Mouse (Mus musculus) thymus, postnatal 14 days (tissue): ENCODE results near the gene Fgfr2.

Source experiments
- DNase-seq: peaks from one replicate; pipeline ENCODE4 v3.0.0; 2021

Fgfr2 gene

GRCm38 (mm10) chr7:130892973-130893372, 2230.2 kb downstream of the Fgfr2 start:
- peak; percentile 45 for DNase-seq

- no peak for DNase-seq
Measured at GRCm38 (mm10) chr7:130890871-130891270, 2232.3 kb downstream of the Fgfr2 start.

DNA sequence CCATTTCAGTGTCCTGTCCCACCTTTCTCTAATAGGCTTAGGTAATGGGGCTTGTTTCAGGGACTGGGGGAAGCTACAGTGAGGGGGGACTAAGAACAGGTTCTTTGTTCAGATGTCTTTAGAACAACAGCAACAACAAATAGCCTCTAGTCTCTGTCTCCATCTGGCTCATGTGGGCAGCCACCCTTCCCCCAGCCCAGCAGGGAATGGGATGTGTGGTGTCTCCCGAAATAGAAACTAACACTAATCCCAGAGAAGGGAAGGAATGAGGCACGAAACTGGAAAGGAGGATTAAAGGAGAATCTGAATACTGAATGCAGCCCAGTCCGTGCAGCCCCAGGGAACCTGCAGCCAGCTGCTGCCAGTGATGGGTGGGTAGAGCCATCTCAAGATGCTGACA, 2235.2 kb downstream of the Fgfr2 start:
- DNase-seq, result no peak

- peak; percentile 21 for DNase-seq
Measured at GRCm38 (mm10) chr7:130886246-130886645, 2236.9 kb downstream of the Fgfr2 start.

GRCm38 (mm10) chr7:130884161-130884560, 2239.0 kb downstream of the Fgfr2 start:
- no peak for DNase-seq

DNA sequence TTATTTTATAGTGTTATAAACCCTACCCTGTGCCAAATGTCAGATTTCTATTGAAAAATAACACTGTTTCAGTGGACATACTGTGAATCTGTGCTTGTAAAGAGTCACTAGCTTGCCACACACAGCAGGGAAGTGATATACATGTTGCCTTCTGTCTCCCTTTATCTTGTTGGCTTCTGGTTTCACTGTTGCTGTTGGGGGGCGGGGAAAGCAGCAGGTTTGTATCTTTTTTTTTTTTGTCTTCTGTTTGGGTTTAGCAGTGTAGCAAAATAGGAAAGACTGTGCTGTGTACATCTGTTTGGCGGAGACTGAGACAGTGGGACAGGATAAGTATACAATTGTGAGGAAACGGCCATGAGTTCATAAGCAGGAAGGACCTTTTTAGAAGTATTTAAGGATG, 2255.9 kb downstream of the Fgfr2 start:
- DNase-seq, result no peak

DNA sequence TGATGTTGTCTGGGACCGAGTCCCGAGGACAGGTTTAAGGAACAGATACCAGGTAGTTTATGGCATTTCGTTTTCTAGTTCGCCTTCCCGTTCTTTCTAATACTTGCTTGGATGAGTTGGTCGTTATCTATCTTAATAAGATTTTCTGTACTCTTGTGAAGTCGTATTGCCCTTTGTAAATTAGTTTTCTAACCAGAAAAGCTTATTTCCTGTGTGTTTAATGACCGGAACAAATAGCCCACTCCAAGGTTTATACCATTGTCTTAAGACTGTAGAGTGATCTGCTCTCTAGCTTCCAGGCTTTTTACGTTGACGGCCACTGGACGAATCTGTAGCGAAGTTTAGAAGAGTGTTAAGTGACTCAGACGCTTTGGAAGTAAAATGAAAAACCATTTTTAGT, 2256.5 kb downstream of the Fgfr2 start:
- no peak for DNase-seq

DNA sequence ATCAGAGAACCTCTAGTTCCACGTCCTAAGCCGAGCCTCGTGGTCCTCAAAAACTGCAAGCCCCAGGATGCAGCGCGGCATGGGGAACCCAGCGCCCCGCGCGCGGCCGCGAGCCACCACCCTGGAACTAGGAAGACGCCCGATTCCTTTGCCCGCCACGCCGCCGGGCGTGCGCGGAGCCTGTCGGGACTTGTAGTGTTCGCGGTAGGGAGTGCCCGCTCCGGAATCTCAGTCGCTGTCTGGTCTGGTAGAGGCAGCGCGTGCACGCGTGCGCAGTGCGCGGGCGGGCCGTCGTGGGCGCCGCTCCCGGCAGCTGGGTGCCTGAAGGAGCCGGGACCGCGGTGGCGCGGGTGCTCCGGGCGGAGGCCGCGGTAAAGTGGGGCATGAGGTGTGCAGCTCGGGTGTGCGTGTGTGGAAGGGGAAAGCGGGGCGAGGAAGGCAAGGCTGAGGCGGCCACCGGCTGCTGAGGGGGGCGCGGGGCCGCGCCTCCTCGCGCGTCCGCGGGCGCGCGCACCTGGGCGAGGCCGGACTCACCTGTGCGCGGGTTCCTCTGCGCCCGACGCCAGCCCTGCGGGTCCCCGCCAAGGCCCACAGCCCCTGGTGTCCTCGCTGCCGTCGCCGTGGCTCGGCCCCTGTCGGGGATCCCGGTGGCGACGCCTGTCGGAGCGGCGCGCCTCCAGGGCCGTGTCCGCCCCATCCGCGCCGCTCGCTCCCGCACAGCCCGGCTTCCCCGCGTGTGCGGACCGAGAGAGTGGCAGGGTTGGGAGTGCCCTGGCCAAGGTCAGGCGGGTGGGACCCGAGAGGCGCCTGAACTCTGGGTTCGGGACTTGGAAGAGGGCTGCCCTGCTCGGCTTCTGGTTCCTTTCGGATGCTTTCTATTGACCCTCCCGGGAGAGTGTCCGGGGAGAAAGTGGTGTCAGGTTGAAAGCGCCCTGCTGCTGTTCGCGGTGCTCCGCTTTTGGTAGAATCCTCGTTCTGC, 2257.2 kb downstream of the Fgfr2 start, which contains the start of gene Plekha1:
Plekha1 (plus strand) TSS at position 144 of the 979 bp plus-strand sequence.
- DNase-seq, result peak; percentile 97

- DNase-seq, result no peak
Measured at GRCm38 (mm10) chr7:130864711-130865110, 2258.4 kb downstream of the Fgfr2 start.

GRCm38 (mm10) chr7:130862501-130862900, 2260.6 kb downstream of the Fgfr2 start:
- DNase-seq, result no peak

DNA sequence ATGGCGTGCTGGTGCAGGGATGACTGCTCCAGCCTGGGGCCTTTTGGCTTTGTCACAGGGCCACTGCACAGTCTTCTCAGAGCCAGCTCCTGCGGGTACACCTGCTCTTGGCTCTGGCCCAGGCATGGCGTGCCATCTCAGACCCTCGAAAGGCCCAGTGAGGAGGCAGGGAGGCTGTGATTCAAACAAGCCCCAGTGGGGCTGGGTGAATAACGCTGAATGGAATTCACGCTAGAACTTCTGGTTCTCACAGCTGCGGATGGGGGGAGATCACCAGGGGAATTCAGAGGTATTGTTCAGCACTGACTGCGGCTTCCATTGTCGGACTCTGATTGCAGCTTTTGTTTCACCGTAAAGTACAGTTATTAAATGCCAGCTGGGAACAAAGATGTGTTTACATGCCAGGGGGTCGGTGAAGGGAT, 2262.4 kb downstream of the Fgfr2 start:
- no peak for DNase-seq

DNA sequence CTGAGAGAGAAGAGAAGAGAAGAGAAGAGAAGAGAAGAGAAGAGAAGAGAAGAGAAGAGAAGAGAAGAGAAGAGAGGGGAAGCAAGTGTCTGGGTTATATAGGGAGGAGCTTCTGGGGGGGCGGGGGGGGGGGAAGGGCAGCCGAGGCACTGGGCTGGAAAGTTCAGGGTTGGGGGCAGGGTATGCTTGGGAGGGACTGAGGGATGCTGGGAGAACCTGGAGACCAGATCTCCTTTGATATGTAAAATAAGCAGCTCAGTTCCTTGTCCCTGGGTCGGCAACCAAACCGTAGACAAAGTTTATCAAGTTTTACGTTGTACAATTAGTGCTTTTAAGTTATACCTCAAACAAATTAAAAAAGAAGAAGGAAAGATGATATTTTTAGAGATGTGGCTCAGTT, 2263.2 kb downstream of the Fgfr2 start:
- DNase-seq, result no peak

DNA sequence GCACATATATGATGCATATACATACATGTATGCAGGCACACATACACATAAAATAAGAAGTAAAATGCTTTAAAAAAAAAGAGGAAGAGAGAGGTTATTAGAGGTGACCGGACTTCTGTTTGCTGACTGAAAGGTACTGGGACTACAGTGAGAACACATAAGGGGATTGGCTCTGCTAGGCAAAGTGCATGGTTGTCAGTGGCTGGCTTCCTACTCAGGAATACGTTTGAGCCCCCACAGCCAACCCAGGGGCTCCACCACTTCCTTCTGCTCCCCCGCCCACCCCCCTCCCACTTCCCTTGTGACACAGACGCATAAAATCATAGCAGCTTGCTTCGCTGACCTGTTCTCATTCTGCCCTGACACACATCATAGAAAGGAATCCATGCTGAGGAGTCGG, 2265.2 kb downstream of the Fgfr2 start:
- peak; percentile 21 for DNase-seq

DNA sequence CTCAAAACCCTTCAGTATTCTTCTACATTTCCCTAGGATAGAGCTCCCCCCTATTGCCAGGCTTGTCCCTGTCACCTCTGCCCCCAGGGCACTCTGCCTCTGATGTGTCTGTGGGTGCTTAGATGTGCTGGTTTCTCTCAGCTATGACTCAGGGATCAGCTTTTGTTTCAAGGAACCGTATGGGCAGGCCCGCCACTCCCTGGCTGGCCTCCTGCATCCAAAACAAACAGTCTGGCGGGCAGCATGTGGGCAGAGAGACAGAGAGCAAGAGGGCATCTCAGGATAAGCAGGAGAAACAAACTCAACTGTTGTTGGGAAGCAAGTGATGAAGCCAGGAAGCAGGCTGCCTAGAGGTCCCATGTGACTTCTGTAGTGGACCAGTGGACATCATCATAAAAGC, 2267.5 kb downstream of the Fgfr2 start:
- no peak for DNase-seq

GRCm38 (mm10) chr7:130854684-130855292, 2268.4 kb downstream of the Fgfr2 start:
- DNase-seq, result no peak

DNA sequence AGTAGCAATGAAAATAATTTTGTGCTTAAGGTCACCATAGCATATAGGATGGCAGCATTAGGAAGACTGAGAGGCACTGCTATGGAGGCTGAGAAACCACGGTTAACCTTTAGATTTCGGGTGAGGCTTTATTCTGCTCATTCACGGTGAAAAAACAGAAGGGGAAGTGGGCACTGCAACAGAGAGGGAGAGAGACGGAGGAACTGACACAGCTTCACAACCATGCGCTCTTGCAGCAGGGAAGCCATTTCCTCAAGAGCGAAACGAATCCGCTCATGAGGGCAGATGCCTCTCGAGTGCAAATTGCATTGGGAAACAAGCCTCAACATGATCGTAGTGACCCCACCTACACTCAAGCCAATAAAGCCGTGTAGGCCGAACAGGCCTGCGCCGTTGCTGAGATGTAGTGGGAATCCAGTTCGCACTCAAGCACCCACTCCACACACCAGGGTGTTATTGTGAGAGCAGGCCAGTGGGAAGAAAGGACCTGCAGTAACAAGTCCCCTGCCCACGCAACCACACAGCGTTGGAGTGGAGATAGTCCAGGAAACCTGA, 2275.9 kb downstream of the Fgfr2 start:
- peak; percentile 31 for DNase-seq

DNA sequence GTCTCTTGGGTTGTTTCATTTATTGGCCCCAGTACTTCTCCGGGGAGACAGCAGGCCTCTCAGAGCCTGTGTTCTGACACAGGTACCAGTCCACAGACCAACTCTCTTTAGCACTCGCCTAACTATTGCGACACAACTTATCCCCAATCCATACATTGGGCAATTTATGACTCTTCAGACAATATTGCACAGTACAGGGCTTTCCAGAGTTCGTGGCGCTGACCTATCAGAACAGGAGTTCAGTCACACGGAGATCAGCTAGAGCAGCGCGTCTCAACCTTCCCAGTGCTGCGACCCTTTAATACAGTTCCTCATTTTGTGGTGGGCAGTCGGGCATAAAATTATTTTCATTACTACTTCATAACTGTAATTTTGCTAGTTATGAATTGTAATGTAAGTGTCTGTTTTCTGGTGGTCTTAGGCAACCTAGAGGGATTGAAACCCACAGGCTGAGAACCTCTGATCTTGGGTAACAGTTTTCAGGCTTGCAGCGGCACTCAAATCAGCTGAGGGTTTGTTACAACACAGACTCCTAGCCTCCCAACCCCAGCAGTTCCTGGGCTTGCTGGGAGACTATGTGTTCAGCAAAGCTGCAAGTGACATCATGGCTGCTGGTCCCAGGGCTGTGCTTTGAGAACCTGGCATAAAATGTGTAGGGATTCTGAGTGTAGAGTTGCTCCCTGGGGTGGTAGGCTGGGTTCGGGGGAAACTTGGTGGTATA, 2283.6 kb downstream of the Fgfr2 start:
- no peak for DNase-seq

GRCm38 (mm10) chr7:130838658-130839025, 2284.5 kb downstream of the Fgfr2 start:
- no peak for DNase-seq

- DNase-seq, result no peak
Measured at GRCm38 (mm10) chr7:130837941-130838657, 2285.1 kb downstream of the Fgfr2 start.

DNA sequence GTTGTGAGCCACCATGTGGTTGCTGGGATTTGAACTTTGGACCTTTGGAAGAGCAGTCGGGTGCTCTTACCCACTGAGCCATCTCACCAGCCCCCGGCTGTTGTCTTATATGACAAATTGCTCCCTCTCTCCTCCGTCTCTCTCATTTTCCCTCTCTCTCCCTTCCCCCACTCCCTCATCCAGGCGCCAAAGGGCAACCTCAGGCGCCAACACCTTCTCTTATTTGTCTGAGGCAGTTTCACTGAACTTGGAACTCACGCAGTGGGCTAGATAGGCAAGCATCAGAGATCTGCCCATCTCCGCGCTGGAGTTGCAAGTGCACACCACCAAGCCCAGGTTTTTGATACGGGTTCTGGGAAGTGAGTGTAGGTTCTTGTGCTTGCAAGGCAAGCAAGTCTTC, 2287.1 kb downstream of the Fgfr2 start:
- no peak for DNase-seq

- no peak for DNase-seq
Measured at GRCm38 (mm10) chr7:130834958-130835861, 2287.9 kb downstream of the Fgfr2 start.
